Mouse (Mus musculus): ENCODE data around the gene Zic4.

The Zic4 gene

GRCm38 (mm10) chr9:91379300-91379635, 17.1 kb downstream of the Zic4 start:
- no peak for DNase-seq (ENCODE audit: low read depth in 2 of 2, low spot score in 2 of 2)

GRCm38 (mm10) chr9:91379781-91380457, 17.7 kb downstream of the Zic4 start:
- DNase-seq (ENCODE audit: low read depth in 2 of 2, low spot score in 2 of 2): no peak

GRCm38 (mm10) chr9:91380458-91380914, 18.3 kb downstream of the Zic4 start:
- no peak for DNase-seq (ENCODE audit: low read depth in 2 of 2, low spot score in 2 of 2)

GRCm38 (mm10) chr9:91381284-91382110, 19.3 kb downstream of the Zic4 start:
- no peak for DNase-seq (ENCODE audit: low read depth in 2 of 2, low spot score in 2 of 2)

- no peak for DNase-seq (ENCODE audit: low read depth in 2 of 2, low spot score in 2 of 2)
Measured at GRCm38 (mm10) chr9:91382111-91382379, 19.8 kb downstream of the Zic4 start.

GRCm38 (mm10) chr9:91382471-91383255, 20.4 kb downstream of the Zic4 start:
- DNase-seq (ENCODE audit: low read depth in 2 of 2, low spot score in 2 of 2): no peak

GRCm38 (mm10) chr9:91383441-91384135, 21.4 kb downstream of the Zic4 start:
- no peak for DNase-seq (ENCODE audit: low read depth in 2 of 2, low spot score in 2 of 2)

GRCm38 (mm10) chr9:91384136-91384500, 21.9 kb downstream of the Zic4 start:
- no peak for DNase-seq (ENCODE audit: low read depth in 2 of 2, low spot score in 2 of 2)

- no peak for DNase-seq (ENCODE audit: low read depth in 2 of 2, low spot score in 2 of 2)
Measured at GRCm38 (mm10) chr9:91384693-91385560, 22.7 kb downstream of the Zic4 start.

- no peak for DNase-seq (ENCODE audit: low read depth in 2 of 2, low spot score in 2 of 2)
Measured at GRCm38 (mm10) chr9:91385561-91386430, 23.6 kb downstream of the Zic4 start.

- no peak for DNase-seq (ENCODE audit: low read depth in 2 of 2, low spot score in 2 of 2)
Measured at GRCm38 (mm10) chr9:91386502-91386890, 24.3 kb downstream of the Zic4 start.

- no peak for DNase-seq (ENCODE audit: low read depth in 2 of 2, low spot score in 2 of 2)
Measured at GRCm38 (mm10) chr9:91386891-91387739, 24.9 kb downstream of the Zic4 start.

GRCm38 (mm10) chr9:91387740-91388080, 25.5 kb downstream of the Zic4 start:
- DNase-seq (ENCODE audit: low read depth in 2 of 2, low spot score in 2 of 2): no peak

- no peak for DNase-seq (ENCODE audit: low read depth in 2 of 2, low spot score in 2 of 2)
Measured at GRCm38 (mm10) chr9:91388173-91388572, 26.0 kb downstream of the Zic4 start.

- no peak for DNase-seq (ENCODE audit: low read depth in 2 of 2, low spot score in 2 of 2)
Measured at GRCm38 (mm10) chr9:91393376-91394068, 31.3 kb downstream of the Zic4 start.

- no peak for DNase-seq (ENCODE audit: low read depth in 2 of 2, low spot score in 2 of 2)
Measured at GRCm38 (mm10) chr9:91394211-91394646, 32.0 kb downstream of the Zic4 start.

GRCm38 (mm10) chr9:91395066-91395772, 33.0 kb downstream of the Zic4 start:
- no peak for DNase-seq (ENCODE audit: low read depth in 2 of 2, low spot score in 2 of 2)
